Mouse (Mus musculus) kidney, embryonic 14.5 days (tissue): Measurements from ENCODE around the gene Nt5c1a. TPM values are rescaled to one million over a fixed set of nuclear protein-coding genes. Genes with fewer than 3 reads are reported as not detected.

Source experiments
- ATAC-seq: fragments of 200-750 bp; cut with Nextera tagmentation; 2 replicates; pipeline ENCODE4 v1.8.0; 2017; ENCODE audit warnings: moderate number of reproducible peaks, mild to moderate bottlenecking, moderate TSS enrichment, moderate library complexity; ENCODE audit not compliant: low FRiP score, low TSS enrichment
- H3K27ac ChIP-seq: fragments of 300-500 bp; sonication (generic); 2 replicates; pipeline ENCODE4 v1.5.1; 2014; ENCODE audit warnings: low read depth, mild to moderate bottlenecking, low read length, moderate library complexity, mixed read lengths
- H3K27me3 ChIP-seq: fragments of 300-500 bp; sonication (generic); 2 replicates; pipeline ENCODE4 v1.6.1; 2014; ENCODE audit warnings: mild to moderate bottlenecking, low read length; ENCODE audit not compliant: control insufficient read depth, insufficient read depth
- H3K36me3 ChIP-seq: fragments of 300-500 bp; sonication (generic); 2 replicates; pipeline ENCODE4 v1.6.1; 2014; ENCODE audit warnings: low read length, mixed read lengths; ENCODE audit not compliant: control insufficient read depth, insufficient read depth
- H3K4me1 ChIP-seq: fragments of 300-500 bp; sonication (generic); 2 replicates; pipeline ENCODE4 v1.6.1; 2014; ENCODE audit warnings: low read length, mixed read lengths; ENCODE audit not compliant: control insufficient read depth, insufficient read depth
- H3K4me2 ChIP-seq: fragments of 300-500 bp; sonication (generic); replicated peaks from 2 replicates; pipeline ENCODE4 v1.6.1; 2014; ENCODE audit warnings: low read depth, mild to moderate bottlenecking, low read length
- H3K4me3 ChIP-seq: fragments of 300-500 bp; sonication (generic); 2 replicates; pipeline ENCODE4 v1.5.1; 2014; ENCODE audit warnings: mild to moderate bottlenecking, low read length
- H3K9ac ChIP-seq: fragments of 300-500 bp; sonication (generic); 2 replicates; pipeline ENCODE4 v1.6.1; 2014; ENCODE audit warnings: low read depth, mild to moderate bottlenecking, low read length, moderate library complexity
- H3K9me3 ChIP-seq: fragments of 300-500 bp; sonication (generic); 2 replicates; pipeline ENCODE4 v1.6.1; 2016; ENCODE audit warnings: low read length; ENCODE audit not compliant: control insufficient read depth
- WGBS: fragments of 180-500 bp; shearing (Covaris S2); extraction: QIAGEN DNeasy Blood & Tissue Kit; methylation state at CpG from one replicate; pipeline ENCODE4 v1.1.7; 2014; 5-methylcytosine and 5-hydroxymethylcytosine counted together
- polyA plus RNA-seq: library from polyadenylated mRNA; unstranded; fragments of >200 nt; fragmentation: Nextera tagmentation; extraction: Ambion mirVana; gene quantifications from 2 replicates; pipeline ENCODE4 v1.2.1, GENCODE M21; 2014

Nt5c1a gene
- polyA plus RNA-seq, 1 experiment from 2014 or later: not detected

DNA sequence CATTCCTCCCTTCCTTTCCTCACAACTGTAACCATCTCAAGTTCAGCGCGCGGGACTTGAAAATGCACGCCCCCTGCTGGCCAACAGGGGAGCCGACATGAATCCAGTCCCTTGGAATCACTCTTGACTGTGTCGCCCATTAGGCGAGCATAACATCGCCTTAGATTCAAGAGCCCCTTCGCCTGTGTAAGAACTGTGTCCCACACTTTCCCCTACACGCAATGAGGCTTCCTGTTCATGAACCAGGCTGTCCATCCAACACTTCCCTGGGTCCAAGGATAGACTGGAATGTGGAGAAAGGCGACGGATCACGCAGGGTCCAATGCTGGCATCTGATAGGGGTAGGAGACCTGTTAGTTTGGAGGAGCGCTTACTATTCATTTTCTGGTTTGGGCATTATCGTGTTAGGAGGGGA is 526 bp upstream of the Nt5c1a start:
- Histone ChIP-seq H3K4me1 (peaks cover 7% of the 10 kb centered on the region; the same call in 1 of the 2 replicates), H3K9me3 (no peaks in the 10 kb centered on the region), H3K4me3 (peak overlapping the region; percentile 42), H3K27me3 (peaks cover 27% of the 10 kb centered on the region), H3K9ac (no peak overlapping the region), H3K4me2 (peak overlapping the region; percentile 88), H3K27ac (no peak overlapping the region), H3K36me3 (no peaks in the 10 kb centered on the region)
- peak; percentile 42; the same call in 1 of the 2 replicates for ATAC-seq
- 2% methylated on average over 15 of the region's 15 CpGs for WGBS

DNA sequence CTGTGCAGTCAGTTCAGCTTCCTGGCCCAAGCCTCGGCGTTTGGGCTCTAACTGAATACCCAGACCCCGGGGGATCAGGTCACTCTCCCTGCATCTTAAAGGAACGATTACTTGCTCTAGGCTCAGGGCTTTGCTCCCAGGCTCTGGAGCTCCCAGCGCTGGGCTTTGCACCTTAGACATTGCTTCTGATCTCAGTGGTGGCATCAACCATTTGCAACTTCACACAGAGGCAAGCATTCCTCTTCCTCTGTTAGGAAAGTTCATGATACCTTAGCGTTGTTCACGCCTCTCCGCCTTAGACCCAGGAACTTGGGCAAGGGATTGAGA is 753 bp downstream of the Nt5c1a start:
- no peak for ATAC-seq
- Histone ChIP-seq H3K36me3 (no peaks in the 10 kb centered on the region), H3K4me3 (peak overlapping the region; percentile 42), H3K4me1 (peaks cover 7% of the 10 kb centered on the region; the same call in 1 of the 2 replicates), H3K4me2 (peak overlapping the region; percentile 88), H3K27me3 (peaks cover 27% of the 10 kb centered on the region), H3K9ac (no peak overlapping the region), H3K27ac (no peak overlapping the region), H3K9me3 (no peaks in the 10 kb centered on the region)
- whole genome bisulfite sequencing: 13% methylated on average over 8 of the region's 8 CpGs

DNA sequence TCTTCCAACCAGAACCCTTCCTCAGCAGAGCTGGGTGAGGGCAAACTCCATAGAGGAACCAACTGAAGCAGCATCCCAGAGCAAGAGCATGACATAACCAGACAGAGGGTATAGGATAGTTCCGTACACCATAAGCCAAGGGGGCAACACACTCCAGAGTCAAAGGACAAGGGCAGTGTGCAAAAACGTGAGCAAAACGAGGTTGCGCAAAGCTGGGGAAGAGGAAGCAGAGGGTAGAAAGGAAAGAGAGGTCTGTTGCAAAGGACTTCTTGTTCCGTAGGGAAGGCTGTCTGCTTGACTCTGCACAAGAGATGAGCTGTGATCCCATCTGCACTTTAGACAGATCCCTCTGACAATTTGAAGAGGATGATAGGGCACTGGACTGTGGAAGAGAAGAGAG is 6.0 kb downstream of the Nt5c1a start:
- Histone ChIP-seq H3K9me3 (no peaks in the 10 kb centered on the region), H3K4me1 (no peaks in the 10 kb centered on the region; the same call in 1 of the 2 replicates), H3K36me3 (no peaks in the 10 kb centered on the region), H3K4me3 (no peak overlapping the region), H3K9ac (no peak overlapping the region), H3K27ac (no peak overlapping the region), H3K4me2 (no peak overlapping the region), H3K27me3 (peaks cover 9% of the 10 kb centered on the region)
- WGBS: 84% methylated on average over 5 of the region's 5 CpGs
- ATAC-seq: no peak

DNA sequence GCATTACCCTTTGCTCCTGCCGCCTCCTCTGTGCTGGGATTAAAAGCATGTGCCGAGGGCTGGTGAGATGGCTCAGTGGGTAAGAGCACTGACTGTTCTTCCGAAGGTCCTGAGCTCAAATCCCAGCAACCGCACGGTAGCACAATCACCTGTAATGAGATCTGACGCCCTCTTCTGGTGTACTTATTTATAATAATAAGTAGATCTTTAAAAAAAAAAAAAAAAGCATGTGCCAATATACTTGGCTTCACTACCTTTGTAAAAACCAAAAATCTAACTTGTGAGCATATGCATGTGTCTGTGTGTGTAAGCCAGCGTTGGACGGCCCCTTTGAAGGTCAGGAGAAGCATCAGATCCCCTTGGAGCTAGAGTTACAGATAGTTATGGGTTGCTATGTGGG is 9.7 kb downstream of the Nt5c1a start:
- Histone ChIP-seq H3K27ac (no peak overlapping the region), H3K27me3 (no peaks in the 10 kb centered on the region), H3K4me3 (no peak overlapping the region), H3K4me1 (no peaks in the 10 kb centered on the region; the same call in 1 of the 2 replicates), H3K9me3 (no peaks in the 10 kb centered on the region), H3K9ac (no peak overlapping the region), H3K4me2 (no peak overlapping the region), H3K36me3 (no peaks in the 10 kb centered on the region)
- 63% methylated on average over 8 of the region's 8 CpGs for WGBS
- no peak for ATAC-seq

DNA sequence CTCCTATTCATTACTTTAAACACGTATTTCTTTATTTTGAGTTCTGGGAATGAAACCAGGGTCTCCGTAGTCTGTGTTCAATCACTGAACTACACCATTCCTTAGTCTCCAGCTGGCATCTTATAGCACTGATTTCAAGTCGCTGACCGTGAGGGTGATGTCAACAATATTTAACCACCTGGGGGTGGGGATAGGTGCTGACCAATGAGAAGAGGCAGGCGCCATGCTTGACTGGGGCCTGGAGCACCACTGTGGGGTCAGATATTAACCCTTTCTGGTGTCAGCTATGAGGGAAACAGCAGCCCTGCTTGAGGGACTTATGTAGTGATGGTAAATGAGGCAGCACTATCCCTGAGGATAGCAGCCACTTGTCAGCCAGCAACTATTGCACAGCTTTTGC is 10.1 kb downstream of the Nt5c1a start:
- 0 out of 2 replicates have a peak, but pooled peaks have one; percentile 43 for ATAC-seq
- no peak overlapping the region for H3K4me2 ChIP-seq
- no peaks in the 10 kb centered on the region for H3K27me3 ChIP-seq
- no peaks in the 10 kb centered on the region for H3K9me3 ChIP-seq
- no peaks in the 10 kb centered on the region for H3K36me3 ChIP-seq
- no peak overlapping the region for H3K27ac ChIP-seq
- 45% methylated on average over 5 of the region's 5 CpGs for WGBS
- H3K9ac ChIP-seq: no peak overlapping the region
- no peaks in the 10 kb centered on the region; the same call in 1 of the 2 replicates for H3K4me1 ChIP-seq
- no peak overlapping the region for H3K4me3 ChIP-seq

DNA sequence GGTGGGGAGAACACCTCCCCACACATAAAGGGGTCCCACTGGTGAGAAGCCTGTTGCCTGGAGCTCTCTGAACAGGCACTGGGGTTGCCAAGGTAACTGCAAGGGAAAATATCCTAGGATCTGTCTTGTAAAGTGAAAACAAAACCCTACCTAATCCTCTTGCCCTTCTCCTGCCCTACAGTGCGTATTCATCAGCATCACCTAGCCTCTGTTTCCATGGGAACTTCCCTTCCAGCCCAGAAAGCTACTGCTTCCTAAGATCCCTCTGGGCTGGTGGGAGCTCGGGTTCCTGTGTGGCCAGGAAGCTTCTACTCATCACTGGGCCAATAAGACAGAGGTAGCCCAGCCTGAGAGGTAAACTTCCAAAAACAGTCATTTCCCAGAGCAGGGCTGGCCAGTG is 11.0 kb downstream of the Nt5c1a start:
- H3K9me3 ChIP-seq: no peaks in the 10 kb centered on the region
- H3K4me3 ChIP-seq: no peak overlapping the region
- 65% methylated on average over 2 of the region's 2 CpGs for WGBS
- H3K27me3 ChIP-seq: no peaks in the 10 kb centered on the region
- no peak overlapping the region for H3K9ac ChIP-seq
- H3K27ac ChIP-seq: no peak overlapping the region
- H3K36me3 ChIP-seq: no peaks in the 10 kb centered on the region
- no peak for ATAC-seq
- H3K4me1 ChIP-seq: no peaks in the 10 kb centered on the region; the same call in 1 of the 2 replicates
- no peak overlapping the region for H3K4me2 ChIP-seq

DNA sequence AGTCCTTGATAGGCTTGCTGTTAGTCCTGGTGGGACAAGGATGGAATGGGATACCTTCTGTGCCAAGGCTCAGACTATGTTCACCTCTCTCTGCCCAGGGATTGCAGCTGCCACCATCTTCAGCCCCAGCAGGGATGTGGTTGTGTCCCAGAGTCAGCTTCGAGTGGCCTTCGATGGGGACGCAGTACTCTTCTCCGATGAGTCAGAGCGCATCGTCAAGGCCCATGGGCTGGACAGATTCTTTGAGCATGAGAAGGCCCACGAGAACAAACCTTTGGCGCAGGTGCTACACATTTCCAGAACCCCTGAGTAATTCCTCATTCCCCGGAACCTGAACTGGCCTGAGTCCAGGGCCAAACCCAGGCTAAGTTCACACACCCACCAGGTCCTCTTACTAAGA is 12.7 kb downstream of the Nt5c1a start:
- Histone ChIP-seq H3K27me3 (no peaks in the 10 kb centered on the region), H3K27ac (no peak overlapping the region), H3K4me3 (no peak overlapping the region), H3K36me3 (no peaks in the 10 kb centered on the region), H3K9me3 (no peaks in the 10 kb centered on the region), H3K9ac (no peak overlapping the region), H3K4me1 (no peaks in the 10 kb centered on the region; the same call in 1 of the 2 replicates), H3K4me2 (no peak overlapping the region)
- WGBS: 93% methylated on average over 9 of the region's 9 CpGs
- ATAC-seq: no peak

DNA sequence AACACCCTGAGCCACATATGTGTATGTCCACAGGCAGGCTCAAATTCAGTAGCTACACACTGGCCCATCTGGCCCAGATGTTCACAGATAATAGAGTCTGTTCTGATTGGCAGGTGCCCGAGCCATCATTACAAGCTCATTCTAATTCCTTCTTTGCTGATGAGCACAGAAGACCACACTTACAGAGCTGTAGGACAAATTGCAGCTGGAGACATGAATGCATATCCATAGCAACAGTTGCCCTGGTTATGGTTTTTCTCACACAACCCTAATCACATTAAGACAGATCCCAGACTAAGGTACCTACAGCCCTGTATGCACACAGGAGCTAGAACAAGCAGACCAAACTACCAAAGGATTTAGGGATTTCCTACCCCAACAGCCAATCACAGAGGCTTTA is 14.1 kb downstream of the Nt5c1a start:
- Histone ChIP-seq H3K27ac (no peak overlapping the region), H3K9me3 (no peaks in the 10 kb centered on the region), H3K9ac (no peak overlapping the region), H3K27me3 (no peaks in the 10 kb centered on the region), H3K4me3 (no peak overlapping the region), H3K4me1 (no peaks in the 10 kb centered on the region; the same call in 1 of the 2 replicates), H3K36me3 (no peaks in the 10 kb centered on the region), H3K4me2 (no peak overlapping the region)
- ATAC-seq: no peak
- 96% methylated on average over 1 of the region's 1 CpGs for WGBS

DNA sequence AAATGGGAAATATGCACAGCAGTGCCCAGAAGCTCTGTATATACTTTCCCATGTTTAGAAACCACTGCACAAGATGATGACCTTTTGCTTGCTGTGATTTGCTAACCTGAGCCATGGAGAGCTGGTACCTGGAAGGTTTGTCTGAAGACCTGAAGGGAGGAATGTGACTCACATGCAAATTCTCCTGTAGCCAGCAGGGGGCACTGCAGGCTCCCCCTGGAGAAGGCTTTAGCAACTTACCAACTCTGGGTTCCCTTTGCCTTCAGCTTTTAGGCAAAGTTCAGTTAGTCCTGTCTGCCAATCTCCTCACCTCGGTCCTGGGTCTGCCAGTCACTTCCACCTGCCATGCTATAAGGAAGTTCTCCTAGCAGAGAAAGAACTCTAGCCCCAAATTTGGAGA is 15.5 kb downstream of the Nt5c1a start:
- Histone ChIP-seq H3K9me3 (no peaks in the 10 kb centered on the region), H3K36me3 (no peaks in the 10 kb centered on the region), H3K4me3 (no peak overlapping the region), H3K9ac (no peak overlapping the region), H3K4me2 (no peak overlapping the region), H3K27me3 (no peaks in the 10 kb centered on the region), H3K27ac (no peak overlapping the region), H3K4me1 (no peaks in the 10 kb centered on the region)
- 33% methylated on average over 1 of the region's 1 CpGs for WGBS
- no peak for ATAC-seq
